Mouse (Mus musculus) lung, postnatal 4 days (tissue): ENCODE measurements around the gene Vps37d.

Source experiments
- DNase-seq, 2 experiments: peaks; one replicate each; pipeline ENCODE4 v3.0.0; 2021

The Vps37d gene

GRCm38 (mm10) chr5:135077564-135078481 is at the start of gene Vps37d:
Gene Vps37d, minus strand, starts transcription at chr5:135078266.
- DNase-seq, result peak; percentile 93 to 95

- no peak for DNase-seq
Observed at GRCm38 (mm10) chr5:135127669-135128068, 49.6 kb upstream of the Vps37d start.

GRCm38 (mm10) chr5:135126121-135126520 is 48.1 kb upstream of the Vps37d start:
- no peak for DNase-seq

- DNase-seq, result no peak
Observed at GRCm38 (mm10) chr5:135120753-135121152, 42.7 kb upstream of the Vps37d start.

GRCm38 (mm10) chr5:135118589-135119081 is 40.6 kb upstream of the Vps37d start:
- peak; percentile 66 to 75 for DNase-seq

- DNase-seq, result no peak
Observed at GRCm38 (mm10) chr5:135115241-135115640, 37.2 kb upstream of the Vps37d start.

- DNase-seq, result no peak
Observed at GRCm38 (mm10) chr5:135113782-135114181, 35.7 kb upstream of the Vps37d start.

GRCm38 (mm10) chr5:135109976-135110375 is 31.9 kb upstream of the Vps37d start:
- no peak for DNase-seq

- no peak for DNase-seq
Observed at GRCm38 (mm10) chr5:135109426-135109825, 31.4 kb upstream of the Vps37d start.

- DNase-seq, result no peak
Observed at GRCm38 (mm10) chr5:135109017-135109416, 31.0 kb upstream of the Vps37d start.

GRCm38 (mm10) chr5:135107521-135108501 is 29.7 kb upstream of the Vps37d start:
- peak; percentile 61 to 63 for DNase-seq

- DNase-seq, result peak; percentile 84 to 88
Observed at GRCm38 (mm10) chr5:135106758-135107256, 28.7 kb upstream of the Vps37d start.

GRCm38 (mm10) chr5:135103999-135104660 is 26.1 kb upstream of the Vps37d start:
- DNase-seq, result peak in 1 of 2 experiments; percentile 29

GRCm38 (mm10) chr5:135100981-135101380 is 22.9 kb upstream of the Vps37d start:
- no peak for DNase-seq

GRCm38 (mm10) chr5:135089653-135090052 is 11.6 kb upstream of the Vps37d start, which contains the start of gene Mlxipl:
Gene Mlxipl, plus strand, starts transcription at chr5:135089890.
- no peak for DNase-seq

- no peak for DNase-seq
Observed at GRCm38 (mm10) chr5:135086871-135087270, 8.8 kb upstream of the Vps37d start.

- DNase-seq, result no peak
Observed at GRCm38 (mm10) chr5:135080539-135080938, 2.5 kb upstream of the Vps37d start.

GRCm38 (mm10) chr5:135079578-135079977 is 1.5 kb upstream of the Vps37d start:
- DNase-seq, result no peak

GRCm38 (mm10) chr5:135078482-135078810 is 380 bp upstream of the Vps37d start:
- DNase-seq, result no peak

- peak; percentile 39 to 51 for DNase-seq
Observed at GRCm38 (mm10) chr5:135076931-135077505, 1.0 kb downstream of the Vps37d start.

GRCm38 (mm10) chr5:135076368-135076767 is 1.7 kb downstream of the Vps37d start:
- DNase-seq, result no peak

GRCm38 (mm10) chr5:135075655-135076054 is 2.4 kb downstream of the Vps37d start:
- no peak for DNase-seq
